Mouse (Mus musculus): ENCODE measurements at regions not wholly inside any gene's neighbourhood (a gene's known extent, or its start where the extent isn't known, plus 50 kb on each side); places are given as distances from the start of the nearest gene placed in this dataset.

GRCm38 (mm10) chr15:27178084-27178935, 282.9 kb upstream of the Fbxl7 start:
- ATAC-seq (ENCODE audit: extremely low read depth, insufficient number of reproducible peaks, low FRiP score, poor library complexity, severe bottlenecking), result no peak
- no peaks in the 10 kb centered on the region; the same call in 1 of the 2 replicates for H3K27me3 ChIP-seq (ENCODE audit: insufficient read depth, low read length)

GRCm38 (mm10) chr15:27189699-27190098, 276.8 kb upstream of the Ank start:
- Histone ChIP-seq H3K4me1 (ENCODE audit: insufficient read depth, low read depth, low read length) (no peaks in the 10 kb centered on the region), H3K9me3 (replicated peaks) (no peaks in the 10 kb centered on the region), H3K4me3 (ENCODE audit: low read depth, low read length) (no peak overlapping the region), H3K36me3 (replicated peaks) (no peaks in the 10 kb centered on the region), H3K27me3 (ENCODE audit: insufficient read depth, low read length) (peaks cover 3% of the 10 kb centered on the region; the same call in 1 of the 2 replicates)
- DNase-seq (ENCODE audit: low spot score), result peak; percentile 2
- no peak for ATAC-seq (ENCODE audit: extremely low read depth, insufficient number of reproducible peaks, low FRiP score, poor library complexity, severe bottlenecking)
- TF ChIP-seq GATA2 (IDR thresholded peaks at IDR 0.05; ENCODE audit: borderline replicate concordance, low read depth, low read length) (no peak), CTCF (IDR thresholded peaks at IDR 0.05; ENCODE audit: low read depth, low read length) (0 out of 2 replicates have a peak, but pooled peaks have one; percentile 21)

More at GRCm38 (mm10) chr15:27178084-27178935, 282.9 kb upstream of the Fbxl7 start:
- H3K4me1 ChIP-seq (ENCODE audit: insufficient read depth, low read depth, low read length), result no peaks in the 10 kb centered on the region
- no peak for DNase-seq (ENCODE audit: low spot score)
- H3K4me3 ChIP-seq (ENCODE audit: low read depth, low read length), result no peak overlapping the region
- H3K9me3 ChIP-seq (replicated peaks), result no peaks in the 10 kb centered on the region
- H3K36me3 ChIP-seq (replicated peaks), result no peaks in the 10 kb centered on the region
- TF ChIP-seq TAL1 (conservative IDR thresholded peaks at IDR 0.05; ENCODE audit: low read depth, low read length), result no peak
- no peak for TF ChIP-seq GATA1 (IDR thresholded peaks at IDR 0.05; ENCODE audit: borderline replicate concordance, low read length)
- no peak for TF ChIP-seq CTCF (IDR thresholded peaks at IDR 0.05; ENCODE audit: low read depth, low read length)
- TF ChIP-seq GATA2 (IDR thresholded peaks at IDR 0.05; ENCODE audit: borderline replicate concordance, low read depth, low read length), result no peak
- no peak for TF ChIP-seq POLR2AphosphoS5 (IDR thresholded peaks at IDR 0.05; ENCODE audit: insufficient replicate concordance, low read depth, low read length)

GRCm38 (mm10) chr15:27201513-27201912, 265.0 kb upstream of the Ank start:
- no peaks in the 10 kb centered on the region for H3K4me1 ChIP-seq (ENCODE audit: insufficient read depth, low read depth, low read length)
- TF ChIP-seq GATA2 (IDR thresholded peaks at IDR 0.05; ENCODE audit: borderline replicate concordance, low read depth, low read length) (no peak), TAL1 (conservative IDR thresholded peaks at IDR 0.05; ENCODE audit: low read depth, low read length) (no peak), POLR2AphosphoS5 (IDR thresholded peaks at IDR 0.05; ENCODE audit: insufficient replicate concordance, low read depth, low read length) (no peak), CTCF (IDR thresholded peaks at IDR 0.05; ENCODE audit: low read depth, low read length) (no peak), GATA1 (IDR thresholded peaks at IDR 0.05; ENCODE audit: borderline replicate concordance, low read length) (no peak)
- DNase-seq (ENCODE audit: low spot score) (no peak), ATAC-seq (ENCODE audit: extremely low read depth, insufficient number of reproducible peaks, low FRiP score, poor library complexity, severe bottlenecking) (no peak)
- H3K36me3 ChIP-seq (replicated peaks), result no peaks in the 10 kb centered on the region
- H3K4me3 ChIP-seq (ENCODE audit: low read depth, low read length), result no peak overlapping the region
- H3K27me3 ChIP-seq (ENCODE audit: insufficient read depth, low read length), result no peaks in the 10 kb centered on the region
- H3K9me3 ChIP-seq (replicated peaks), result no peaks in the 10 kb centered on the region

GRCm38 (mm10) chr15:27204888-27205287, 261.6 kb upstream of the Ank start:
- ATAC-seq (ENCODE audit: extremely low read depth, insufficient number of reproducible peaks, low FRiP score, poor library complexity, severe bottlenecking), result no peak
- no peaks in the 10 kb centered on the region for H3K27me3 ChIP-seq (ENCODE audit: insufficient read depth, low read length)

GRCm38 (mm10) chr15:27207446-27207845, 259.0 kb upstream of the Ank start:
- H3K4me3 ChIP-seq (ENCODE audit: low read depth, low read length), result no peak overlapping the region
- TF ChIP-seq CTCF (IDR thresholded peaks at IDR 0.05; ENCODE audit: low read depth, low read length) (no peak), TAL1 (conservative IDR thresholded peaks at IDR 0.05; ENCODE audit: low read depth, low read length) (no peak), GATA2 (IDR thresholded peaks at IDR 0.05; ENCODE audit: borderline replicate concordance, low read depth, low read length) (no peak), POLR2AphosphoS5 (IDR thresholded peaks at IDR 0.05; ENCODE audit: insufficient replicate concordance, low read depth, low read length) (no peak), GATA1 (IDR thresholded peaks at IDR 0.05; ENCODE audit: borderline replicate concordance, low read length) (no peak)
- H3K36me3 ChIP-seq (replicated peaks), result no peaks in the 10 kb centered on the region
- H3K9me3 ChIP-seq (replicated peaks), result no peaks in the 10 kb centered on the region
- ATAC-seq (ENCODE audit: extremely low read depth, insufficient number of reproducible peaks, low FRiP score, poor library complexity, severe bottlenecking), result no peak
- no peaks in the 10 kb centered on the region for H3K4me1 ChIP-seq (ENCODE audit: insufficient read depth, low read depth, low read length)
- H3K27me3 ChIP-seq (ENCODE audit: insufficient read depth, low read length), result no peaks in the 10 kb centered on the region
- DNase-seq (ENCODE audit: low spot score), result no peak

More at GRCm38 (mm10) chr15:27204888-27205287, 261.6 kb upstream of the Ank start:
- TF ChIP-seq GATA2 (IDR thresholded peaks at IDR 0.05; ENCODE audit: borderline replicate concordance, low read depth, low read length) (no peak), TAL1 (conservative IDR thresholded peaks at IDR 0.05; ENCODE audit: low read depth, low read length) (no peak), GATA1 (IDR thresholded peaks at IDR 0.05; ENCODE audit: borderline replicate concordance, low read length) (no peak), POLR2AphosphoS5 (IDR thresholded peaks at IDR 0.05; ENCODE audit: insufficient replicate concordance, low read depth, low read length) (no peak), CTCF (IDR thresholded peaks at IDR 0.05; ENCODE audit: low read depth, low read length) (no peak)
- Histone ChIP-seq H3K4me1 (ENCODE audit: insufficient read depth, low read depth, low read length) (no peaks in the 10 kb centered on the region), H3K36me3 (replicated peaks) (no peaks in the 10 kb centered on the region), H3K9me3 (replicated peaks) (no peaks in the 10 kb centered on the region), H3K4me3 (ENCODE audit: low read depth, low read length) (no peak overlapping the region)
- DNase-seq (ENCODE audit: low spot score), result no peak

- DNase-seq (ENCODE audit: low spot score), result no peak
- no peak for ATAC-seq (ENCODE audit: extremely low read depth, insufficient number of reproducible peaks, low FRiP score, poor library complexity, severe bottlenecking)
- TF ChIP-seq GATA2 (IDR thresholded peaks at IDR 0.05; ENCODE audit: borderline replicate concordance, low read depth, low read length) (no peak), GATA1 (IDR thresholded peaks at IDR 0.05; ENCODE audit: borderline replicate concordance, low read length) (no peak)
- peaks cover 5% of the 10 kb centered on the region; the same call in 1 of the 2 replicates for H3K4me1 ChIP-seq (ENCODE audit: insufficient read depth, low read depth, low read length)
- H3K4me3 ChIP-seq (ENCODE audit: low read depth, low read length), result no peak overlapping the region
- no peaks in the 10 kb centered on the region for H3K9me3 ChIP-seq (replicated peaks)
- no peaks in the 10 kb centered on the region for H3K27me3 ChIP-seq (ENCODE audit: insufficient read depth, low read length)
- no peaks in the 10 kb centered on the region for H3K36me3 ChIP-seq (replicated peaks)
Measured at GRCm38 (mm10) chr15:27216387-27216786, 250.1 kb upstream of the Ank start.

Data from G1E (cell line).